Mouse (Mus musculus) neural tube, embryonic 11.5 days (tissue): ENCODE data around the gene Sec14l1. TPM values are rescaled to one million over a fixed set of nuclear protein-coding genes. Genes with fewer than 3 reads are reported as not detected.
"Not testable (repeated sequence)": the region's sequence is repeated elsewhere in the genome, so short reads cannot be mapped to it uniquely, and the experiment has no call there.

Source experiments
- ATAC-seq: fragments of 200-750 bp; cut with Nextera tagmentation; 2 replicates; pipeline ENCODE4 v1.8.0; 2017; ENCODE audit warnings: moderate number of reproducible peaks, mild to moderate bottlenecking, moderate TSS enrichment, moderate library complexity; ENCODE audit not compliant: insufficient read depth, low FRiP score, low TSS enrichment
- DNase-seq: peaks from one replicate; pipeline ENCODE4 v3.0.0-alpha.2; 2015; ENCODE audit warnings: low spot score
- H3K27ac ChIP-seq: fragments of 300-500 bp; sonication (generic); 2 replicates; pipeline ENCODE4 v1.5.1; 2014; ENCODE audit warnings: low read depth, mild to moderate bottlenecking, low read length
- H3K27me3 ChIP-seq: fragments of 300-500 bp; sonication (generic); 2 replicates; pipeline ENCODE4 v1.6.1; 2014; ENCODE audit warnings: mild to moderate bottlenecking, low read length, mixed read lengths; ENCODE audit not compliant: control insufficient read depth, insufficient read depth
- H3K36me3 ChIP-seq: fragments of 300-500 bp; sonication (generic); 2 replicates; pipeline ENCODE4 v1.6.1; 2014; ENCODE audit warnings: mild to moderate bottlenecking, low read length, moderate library complexity, mixed read lengths; ENCODE audit not compliant: control insufficient read depth, insufficient read depth
- H3K4me1 ChIP-seq: fragments of 300-500 bp; sonication (generic); 2 replicates; pipeline ENCODE4 v1.6.1; 2014; ENCODE audit warnings: low read length, mixed read lengths; ENCODE audit not compliant: control insufficient read depth, insufficient read depth
- H3K4me2 ChIP-seq: fragments of 300-500 bp; sonication (generic); 2 replicates; pipeline ENCODE4 v1.6.1; 2014; ENCODE audit warnings: low read depth, mild to moderate bottlenecking, moderate library complexity
- H3K4me3 ChIP-seq: fragments of 300-500 bp; sonication (generic); 2 replicates; pipeline ENCODE4 v1.5.1; 2014; ENCODE audit warnings: low read depth, low read length
- H3K9ac ChIP-seq: fragments of 300-500 bp; sonication (generic); 2 replicates; pipeline ENCODE4 v1.6.1; 2014; ENCODE audit warnings: mild to moderate bottlenecking, low read length
- H3K9me3 ChIP-seq: fragments of 300-500 bp; sonication (generic); 2 replicates; pipeline ENCODE4 v1.6.1; 2016; ENCODE audit warnings: low read length; ENCODE audit not compliant: control insufficient read depth
- WGBS: fragments of 180-500 bp; shearing (Covaris S2); extraction: QIAGEN DNeasy Blood & Tissue Kit; methylation state at CpG from one replicate; pipeline ENCODE4 v1.1.7; 2014; 5-methylcytosine and 5-hydroxymethylcytosine counted together
- polyA plus RNA-seq: library from polyadenylated mRNA; unstranded; fragments of >200 nt; fragmentation: Nextera tagmentation; extraction: Ambion mirVana; gene quantifications from 2 replicates; pipeline ENCODE4 v1.2.1, GENCODE M21; 2014

Sec14l1 gene
- polyA plus RNA-seq, 1 experiment from 2014 or later, result 44.2 TPM

DNA sequence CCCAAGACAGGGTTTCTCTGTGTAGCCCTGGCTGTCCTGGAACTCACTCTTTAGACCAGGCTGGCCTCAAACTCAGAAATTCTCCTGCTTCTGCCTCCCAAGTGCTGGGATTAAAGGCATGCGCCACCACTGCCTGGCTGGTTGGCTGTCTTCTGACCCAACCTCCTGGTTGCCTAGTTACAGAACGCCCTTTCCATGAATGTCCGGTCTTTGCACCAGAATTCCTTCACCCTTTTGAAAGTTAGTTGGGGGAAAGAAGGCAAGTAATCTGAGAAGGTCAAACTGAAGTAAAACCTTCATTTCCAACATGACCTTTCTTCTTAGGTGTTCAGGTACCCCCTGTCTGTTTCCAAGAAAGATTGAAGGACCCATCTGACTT, 31.1 kb upstream of the Sec14l1 start:
- H3K27ac ChIP-seq, H3K4me2 ChIP-seq, H3K9me3 ChIP-seq, H3K9ac ChIP-seq, H3K4me1 ChIP-seq, DNase-seq, ATAC-seq, H3K27me3 ChIP-seq, H3K4me3 ChIP-seq: not testable (repeated sequence)
- H3K36me3 ChIP-seq, result peaks cover 10% of the 10 kb centered on the region
- 94% methylated on average over 3 of the region's 3 CpGs for WGBS

DNA sequence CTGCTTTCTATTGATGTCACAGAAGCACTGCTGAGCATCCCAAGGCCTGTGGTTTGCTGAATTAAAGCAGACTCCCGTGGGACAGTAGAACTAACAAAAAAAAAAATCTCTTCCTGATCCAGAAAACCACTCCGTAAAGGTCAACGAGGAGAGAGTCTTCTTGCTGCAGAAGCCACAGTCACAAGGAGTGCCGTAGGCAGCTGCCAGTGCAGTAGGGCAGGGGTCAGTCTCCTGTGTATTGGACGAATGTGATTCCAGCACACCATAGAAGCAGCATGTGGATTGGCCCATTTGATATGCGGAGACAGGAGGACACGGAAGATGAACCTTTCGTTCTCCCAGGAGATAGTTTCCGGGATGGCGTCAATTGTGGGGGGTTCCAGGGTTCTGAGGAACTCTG, 28.8 kb upstream of the Sec14l1 start:
- ATAC-seq (no peak), DNase-seq (no peak)
- WGBS, result 93% methylated on average over 10 of the region's 10 CpGs
- no peak overlapping the region for H3K4me2 ChIP-seq
- no peaks in the 10 kb centered on the region for H3K27me3 ChIP-seq
- no peaks in the 10 kb centered on the region for H3K36me3 ChIP-seq
- no peaks in the 10 kb centered on the region for H3K9me3 ChIP-seq
- no peak overlapping the region for H3K27ac ChIP-seq
- H3K4me3 ChIP-seq, result no peak overlapping the region
- 0 out of 2 replicates have a peak, but pooled peaks cover 3% of the 10 kb centered on the region for H3K4me1 ChIP-seq
- H3K9ac ChIP-seq, result no peak overlapping the region

DNA sequence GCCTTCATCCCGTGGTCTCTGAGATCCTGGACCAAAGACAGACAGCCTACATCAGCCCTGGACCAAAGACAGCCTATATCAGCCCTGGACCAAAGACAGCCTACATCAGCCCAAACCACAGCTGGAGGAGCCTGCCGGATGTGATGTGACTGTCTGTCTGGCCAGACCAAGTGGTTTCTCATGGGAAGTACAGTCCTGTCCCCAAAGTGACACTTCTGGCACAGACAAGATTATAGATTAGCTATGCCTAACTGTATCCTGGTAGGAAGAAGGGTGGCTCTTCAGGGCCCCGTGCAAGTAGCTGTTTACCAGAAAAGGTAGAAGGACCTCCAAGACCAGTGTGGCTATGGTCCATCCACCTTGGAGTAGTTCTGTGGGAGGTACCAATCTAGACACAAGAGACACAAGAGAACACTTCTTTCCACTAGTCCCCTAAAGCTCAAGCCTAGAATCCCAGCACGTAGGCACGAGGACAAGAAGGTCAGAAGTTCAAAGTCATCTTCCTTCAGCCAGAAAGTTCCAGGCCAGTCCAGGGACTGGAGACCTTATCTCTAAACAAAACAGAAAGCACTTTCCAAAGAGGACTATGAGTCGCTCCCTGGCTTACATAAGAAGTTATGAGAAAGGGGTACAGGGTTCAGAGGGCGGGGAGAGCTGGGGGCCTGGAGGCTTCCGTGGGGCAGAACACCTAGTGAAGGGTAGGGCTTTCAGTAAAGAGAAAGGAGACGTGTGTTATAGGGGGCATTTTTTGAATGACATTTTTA, 27.8 kb upstream of the Sec14l1 start:
- H3K36me3 ChIP-seq, result no peaks in the 10 kb centered on the region
- no peaks in the 10 kb centered on the region for H3K27me3 ChIP-seq
- no peaks in the 10 kb centered on the region for H3K9me3 ChIP-seq
- peaks cover 9% of the 10 kb centered on the region; the same call in 1 of the 2 replicates for H3K4me1 ChIP-seq
- H3K9ac ChIP-seq, result no peak overlapping the region
- DNase-seq (no peak), ATAC-seq (no peak)
- no peak overlapping the region for H3K4me2 ChIP-seq
- no peak overlapping the region for H3K27ac ChIP-seq
- 86% methylated on average over 9 of the region's 9 CpGs for WGBS
- H3K4me3 ChIP-seq, result no peak overlapping the region

DNA sequence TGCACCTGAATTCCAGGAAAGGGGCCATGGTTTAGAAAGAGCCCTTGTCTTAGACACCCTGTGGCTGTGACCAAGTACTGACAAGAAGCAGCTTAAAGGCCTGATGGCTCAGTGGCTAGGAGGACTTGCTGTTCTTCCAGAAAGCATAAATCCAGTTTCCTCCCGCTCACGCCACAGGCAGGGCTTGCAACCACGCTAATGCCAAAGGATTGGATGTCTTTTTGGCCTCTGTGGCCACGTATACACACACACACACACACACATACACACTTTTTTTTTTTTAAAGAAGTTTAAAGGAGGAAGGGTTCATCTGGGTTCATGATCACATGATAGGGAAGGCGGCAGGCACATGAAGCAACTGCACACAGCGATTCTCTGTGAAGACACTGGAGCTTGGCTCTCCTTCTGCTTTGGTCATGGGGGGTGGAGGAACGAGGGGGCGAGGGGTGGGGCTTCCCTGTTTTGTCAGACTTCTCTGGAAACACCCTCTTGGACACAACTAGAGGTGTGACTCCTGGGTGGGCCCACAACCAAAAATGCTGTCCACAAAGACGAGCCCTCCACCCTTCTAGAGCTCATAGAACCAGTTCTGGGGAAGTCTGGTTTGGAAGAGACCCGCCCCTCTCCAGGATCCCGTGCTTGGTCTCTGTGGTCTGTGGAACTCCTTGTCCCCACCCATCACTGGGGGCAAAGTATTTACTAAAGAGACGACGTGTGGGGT, 26.5 kb upstream of the Sec14l1 start:
- Histone ChIP-seq H3K9me3 (no peaks in the 10 kb centered on the region), H3K27ac (no peak overlapping the region), H3K4me2 (no peak overlapping the region), H3K9ac (no peak overlapping the region), H3K4me3 (no peak overlapping the region), H3K4me1 (peaks cover 15% of the 10 kb centered on the region), H3K27me3 (no peaks in the 10 kb centered on the region), H3K36me3 (no peaks in the 10 kb centered on the region)
- ATAC-seq (no peak), DNase-seq (no peak)
- WGBS, result 78% methylated on average over 13 of the region's 13 CpGs

DNA sequence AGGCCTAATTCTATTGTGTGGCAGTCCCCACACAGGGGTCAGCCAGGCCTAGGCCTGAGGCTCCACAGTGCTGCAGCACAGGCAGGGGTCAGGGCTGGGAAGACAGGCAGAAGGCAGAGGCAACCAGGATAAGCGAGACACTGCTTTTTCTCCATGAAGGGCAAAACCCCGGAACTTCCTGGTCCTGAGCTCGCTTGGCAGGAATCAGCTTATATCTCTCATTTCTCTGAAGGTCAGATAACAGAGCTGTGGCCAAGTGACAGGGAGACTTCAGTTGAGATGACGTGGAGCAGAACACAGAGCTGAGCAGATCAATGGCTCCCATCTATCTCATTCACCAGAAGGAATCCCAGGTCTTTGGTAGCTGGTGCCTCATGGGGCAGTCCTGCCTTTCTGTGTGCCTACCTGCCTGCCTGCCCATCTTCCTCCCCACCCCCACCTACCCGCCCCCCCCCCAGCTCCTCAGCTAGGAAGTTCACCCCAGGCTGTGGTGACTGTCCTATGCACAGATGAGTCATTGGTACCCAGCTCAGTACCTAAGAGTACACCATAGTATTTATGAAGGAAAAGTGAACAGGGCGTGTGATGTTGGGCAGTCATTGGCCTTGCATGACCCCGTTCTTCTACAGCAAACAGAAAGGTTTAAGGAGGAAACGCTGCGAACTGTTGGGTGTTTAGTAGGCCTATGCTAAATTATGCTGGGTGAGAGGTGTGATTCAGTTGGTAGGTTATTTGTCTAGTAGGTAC, 25.1 kb upstream of the Sec14l1 start:
- Histone ChIP-seq H3K4me3 (no peak overlapping the region), H3K27me3 (no peaks in the 10 kb centered on the region), H3K4me1 (peaks cover 15% of the 10 kb centered on the region), H3K4me2 (no peak overlapping the region), H3K36me3 (no peaks in the 10 kb centered on the region), H3K27ac (no peak overlapping the region), H3K9ac (no peak overlapping the region), H3K9me3 (no peaks in the 10 kb centered on the region)
- ATAC-seq (no peak), DNase-seq (no peak)
- WGBS, result 83% methylated on average over 9 of the region's 9 CpGs

DNA sequence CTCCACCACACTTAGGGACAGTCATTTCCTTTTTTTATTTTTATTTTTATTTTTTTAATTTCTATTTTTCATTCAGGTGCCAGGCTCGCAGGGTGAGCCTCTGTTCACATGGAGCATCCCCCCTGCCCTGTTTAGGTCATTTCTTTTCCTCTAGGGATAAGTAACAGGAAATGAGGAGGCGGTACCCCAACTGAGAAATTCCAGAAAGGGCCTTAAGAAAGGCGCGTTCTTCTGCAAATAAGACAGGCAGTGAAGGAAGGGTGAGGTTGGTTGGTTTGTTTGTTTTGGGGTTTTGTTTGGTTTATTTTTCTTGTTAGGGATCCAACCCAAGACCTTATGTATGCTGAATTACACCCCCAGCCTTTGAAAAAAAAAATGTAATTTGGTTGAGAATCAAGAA, 23.6 kb upstream of the Sec14l1 start:
- H3K4me3 ChIP-seq, result no peak overlapping the region
- ATAC-seq, result no peak
- no peak overlapping the region for H3K27ac ChIP-seq

DNA sequence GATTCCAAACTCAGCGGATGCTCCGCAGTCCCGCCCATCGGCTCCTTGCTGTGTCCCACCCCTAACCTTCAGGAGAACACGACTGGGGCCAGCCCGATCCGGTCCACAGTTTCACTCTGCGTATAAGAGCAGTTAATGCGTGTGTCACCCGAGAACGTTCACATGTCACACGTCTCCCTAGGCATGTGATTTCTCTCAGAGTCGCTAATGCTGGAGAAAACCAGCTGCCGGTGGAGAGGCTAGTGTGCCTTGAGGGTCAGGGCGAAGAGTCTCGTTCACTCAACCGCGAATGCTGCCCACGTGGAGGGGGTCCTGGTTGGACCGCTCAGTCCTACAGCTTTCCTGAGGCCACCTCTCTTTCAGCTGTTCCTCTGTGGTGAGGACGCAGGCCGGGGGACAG, 23.1 kb upstream of the Sec14l1 start:
- H3K9ac ChIP-seq, result no peak overlapping the region
- H3K9me3 ChIP-seq, result no peaks in the 10 kb centered on the region
- no peak overlapping the region for H3K27ac ChIP-seq
- DNase-seq (no peak), ATAC-seq (no peak)
- H3K4me1 ChIP-seq, result peaks cover 15% of the 10 kb centered on the region
- no peaks in the 10 kb centered on the region for H3K36me3 ChIP-seq
- H3K27me3 ChIP-seq, result no peaks in the 10 kb centered on the region
- peak overlapping the region; percentile 31; the same call in 1 of the 2 replicates for H3K4me2 ChIP-seq
- H3K4me3 ChIP-seq, result no peak overlapping the region
- WGBS, result 5% methylated on average over 22 of the region's 22 CpGs

More for the DNA sequence above, 23.6 kb upstream of the Sec14l1 start:
- Histone ChIP-seq H3K9ac (no peak overlapping the region), H3K36me3 (no peaks in the 10 kb centered on the region), H3K27me3 (no peaks in the 10 kb centered on the region), H3K9me3 (no peaks in the 10 kb centered on the region), H3K4me2 (no peak overlapping the region), H3K4me1 (peaks cover 15% of the 10 kb centered on the region)
- no peak for DNase-seq
- 33% methylated on average over 4 of the region's 4 CpGs for WGBS

DNA sequence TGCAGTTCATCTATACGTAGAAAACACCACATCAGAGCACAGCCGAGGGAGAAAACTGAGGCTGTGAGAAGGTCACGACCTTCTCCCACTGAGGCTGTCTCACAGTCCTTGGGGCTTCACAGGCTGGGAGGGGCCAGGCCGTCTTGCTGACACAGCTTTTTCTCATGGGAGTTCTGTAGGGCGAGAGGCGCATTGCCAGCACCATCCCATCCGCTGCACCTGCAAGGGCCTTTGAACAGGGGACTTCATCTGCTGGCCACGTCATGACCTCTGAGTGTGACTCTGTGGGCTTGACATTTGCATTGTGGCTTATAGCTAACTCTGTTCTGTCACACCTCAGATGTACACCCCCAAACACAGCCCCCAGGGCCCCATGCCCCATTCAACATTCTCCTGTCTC, 22.3 kb upstream of the Sec14l1 start:
- Histone ChIP-seq H3K4me1 (peaks cover 15% of the 10 kb centered on the region), H3K9me3 (no peaks in the 10 kb centered on the region), H3K4me3 (no peak overlapping the region), H3K9ac (no peak overlapping the region), H3K27me3 (no peaks in the 10 kb centered on the region), H3K27ac (no peak overlapping the region), H3K36me3 (no peaks in the 10 kb centered on the region), H3K4me2 (no peak overlapping the region)
- WGBS, result 18% methylated on average over 8 of the region's 8 CpGs
- no peak for DNase-seq
- no peak for ATAC-seq
